Mouse (Mus musculus): ENCODE data around the gene Cnst.
A peak's percentile ranks its signal among the peaks of the same experiment; 100 is the strongest.
"Not testable (repeated sequence)": the region's sequence is repeated elsewhere in the genome, so short reads cannot be mapped to it uniquely, and the experiment has no call there.

The Cnst gene

DNA sequence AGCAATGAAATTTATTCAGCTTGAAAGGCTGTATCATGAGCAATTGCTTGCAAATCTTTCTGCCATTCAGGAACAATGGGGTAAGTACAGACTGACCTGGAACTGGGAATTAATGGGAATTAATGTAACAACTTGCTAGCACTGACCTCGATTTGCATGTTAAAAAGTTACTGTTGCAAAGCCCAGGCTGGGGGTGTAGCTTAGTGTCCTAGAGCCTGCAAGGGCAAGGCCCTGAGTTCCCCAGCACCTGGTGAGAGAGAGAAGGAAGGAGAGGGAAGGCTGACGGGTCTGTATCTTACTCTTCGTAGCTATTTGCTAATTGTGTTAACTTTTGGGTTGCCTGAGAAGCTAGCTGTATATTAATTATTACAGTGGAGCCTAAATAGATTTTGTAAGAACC is 58.4 kb downstream of the Cnst start:
- DNase-seq, result no peak

DNA sequence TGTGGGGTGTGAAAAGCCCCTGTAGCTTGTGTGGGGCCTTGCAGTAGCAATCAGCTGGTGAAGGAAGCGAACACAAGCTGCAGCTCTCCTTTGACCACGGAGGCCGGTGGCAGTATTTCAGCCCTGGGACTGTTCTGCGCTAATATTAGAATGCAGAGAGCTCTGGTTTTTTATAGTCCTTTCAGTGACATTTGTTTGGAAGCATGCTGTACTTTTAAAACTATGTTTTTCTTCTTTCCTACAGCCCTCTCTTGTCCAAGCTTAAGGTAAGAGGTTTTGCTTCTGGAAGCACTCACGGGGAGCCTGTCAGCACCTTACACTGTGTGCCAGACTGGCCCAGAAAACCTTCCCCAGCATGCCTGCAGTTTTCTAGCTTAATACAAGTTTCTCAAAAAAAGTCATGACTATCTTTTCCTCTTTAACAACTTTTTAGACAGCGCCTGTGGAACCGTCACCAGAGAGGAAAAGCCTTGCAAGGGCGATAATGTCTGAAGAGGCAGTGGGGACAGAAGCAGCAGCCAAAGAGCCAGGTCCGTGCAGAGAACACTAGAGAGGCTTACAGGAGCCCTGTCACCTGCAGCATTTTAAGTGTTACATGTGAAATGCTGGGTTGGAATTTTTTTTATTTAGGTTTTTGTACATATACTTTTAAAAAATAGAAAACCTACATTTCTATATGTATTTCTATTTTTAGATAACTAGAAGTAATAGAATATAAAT is 60.0 kb downstream of the Cnst start:
- no peak for DNase-seq

DNA sequence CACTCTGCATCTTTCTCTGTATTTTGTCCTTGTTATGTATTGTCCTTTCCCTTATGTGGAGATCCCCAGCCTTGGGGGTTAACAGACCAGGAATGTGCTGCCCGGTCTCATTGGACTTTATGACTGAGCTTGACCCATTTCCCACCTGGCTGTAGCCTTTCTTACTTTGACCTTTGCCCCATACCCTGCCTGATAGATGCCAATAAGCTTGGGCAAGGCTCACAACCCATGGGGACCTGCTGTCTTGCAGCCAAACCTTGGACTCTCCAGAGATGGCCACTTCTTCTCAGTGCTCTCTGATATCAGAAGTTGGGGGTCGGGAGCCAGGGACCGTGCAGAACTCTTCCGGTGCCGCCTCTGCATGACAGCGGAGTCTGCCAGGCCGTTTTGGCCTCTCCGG is 62.4 kb downstream of the Cnst start:
- DNase-seq, result no peak

DNA sequence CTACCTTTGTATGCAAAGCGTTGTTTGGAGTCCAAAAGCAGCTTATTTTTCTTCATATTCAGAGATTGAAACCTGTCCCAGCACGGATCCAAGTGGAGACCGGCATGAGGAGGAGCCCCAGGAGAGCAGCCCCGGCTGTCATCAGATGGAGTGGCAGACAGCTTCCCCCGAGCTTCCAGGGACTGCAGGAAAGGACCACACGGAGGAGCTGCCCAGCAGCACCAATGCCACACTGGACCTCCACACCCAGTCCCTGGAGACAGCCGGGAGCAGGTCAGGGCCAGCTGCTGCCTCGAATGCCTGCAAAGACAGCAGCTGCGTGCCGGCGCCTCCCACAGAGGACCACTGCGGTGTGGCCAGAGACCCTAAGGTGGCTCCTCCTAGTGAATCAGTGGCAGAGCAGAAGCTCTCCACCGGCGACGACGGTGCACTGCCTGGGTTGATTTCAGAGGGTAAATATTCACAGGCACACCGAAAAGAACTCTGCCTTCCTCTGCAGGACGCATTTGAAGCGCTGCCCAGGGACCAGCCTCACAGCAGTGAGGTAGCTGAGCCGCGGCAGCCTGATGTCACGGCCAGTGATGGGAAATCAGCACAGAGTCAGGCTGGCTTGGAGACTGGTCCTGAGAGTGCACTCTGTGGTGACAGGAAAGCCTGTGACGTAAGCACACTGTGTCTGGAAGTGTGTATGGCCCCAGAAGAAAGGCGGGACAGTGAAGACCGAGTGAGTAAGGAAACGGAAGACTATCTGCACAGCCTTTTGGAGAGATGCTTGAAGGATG is 63.7 kb downstream of the Cnst start:
- DNase-seq, result no peak

DNA sequence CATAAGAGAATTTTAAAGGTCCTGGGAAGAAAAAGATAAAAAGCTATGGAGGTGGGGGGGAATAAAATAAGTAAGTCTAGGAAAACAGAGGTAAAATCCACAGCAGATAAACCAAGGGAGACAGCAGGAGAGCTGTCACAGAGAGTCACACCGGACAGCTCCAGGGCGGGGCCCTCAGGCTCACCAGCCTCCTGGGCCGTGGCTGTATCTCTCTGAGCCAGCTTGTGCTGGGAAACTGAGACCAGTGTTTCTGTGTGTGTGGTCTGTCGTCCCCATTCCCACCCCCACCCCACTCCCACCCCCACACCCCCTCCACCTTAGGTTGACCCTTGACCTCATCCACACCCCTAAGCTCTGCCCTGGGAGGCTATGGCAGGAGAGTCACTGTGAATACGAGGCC is 65.0 kb downstream of the Cnst start:
- DNase-seq, result no peak

DNA sequence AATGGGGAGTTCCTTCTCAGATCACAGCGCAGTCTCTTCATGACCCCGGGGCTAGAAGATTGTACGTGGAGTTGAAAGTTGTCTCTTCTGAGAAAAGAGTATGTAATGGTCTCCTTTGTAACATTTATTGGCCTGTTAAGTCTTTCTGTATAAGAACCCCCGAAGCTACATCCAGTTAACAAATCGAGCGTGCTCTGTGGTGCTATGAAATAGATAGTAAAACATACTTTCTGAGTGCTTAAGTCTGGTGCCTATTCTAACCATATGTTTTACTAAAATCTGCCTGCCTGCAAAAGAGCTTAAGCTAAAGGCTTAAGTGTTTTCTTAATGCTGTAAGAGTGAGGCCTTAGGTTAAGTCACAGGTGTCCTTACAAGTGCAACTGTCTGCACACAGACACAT is 66.2 kb downstream of the Cnst start:
- DNase-seq, result no peak

DNA sequence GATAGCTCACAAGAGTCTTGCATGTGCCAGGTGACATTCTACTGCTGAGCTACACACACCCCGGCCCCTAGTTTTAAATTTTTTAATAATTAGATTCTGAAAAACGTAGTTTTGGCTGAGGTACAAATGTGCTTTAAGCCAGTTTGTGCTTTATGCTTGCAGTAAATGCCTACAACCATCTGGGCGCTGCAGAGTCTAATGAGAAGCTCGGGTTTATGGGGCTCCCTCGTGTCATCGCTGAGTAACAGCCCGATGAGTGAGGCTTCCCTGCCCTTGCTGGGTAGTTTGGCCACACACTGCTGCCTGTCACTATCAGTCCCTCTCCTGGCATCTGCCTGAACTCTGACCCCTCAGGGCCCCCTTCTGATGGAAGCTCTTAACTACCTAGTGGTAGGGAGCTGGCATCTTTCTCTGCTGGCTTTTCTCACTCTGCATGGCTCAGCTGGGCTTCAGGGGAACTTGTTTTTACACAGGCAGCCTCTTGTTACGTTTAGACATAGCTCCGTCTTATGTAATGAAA is 66.9 kb downstream of the Cnst start:
- peak; percentile 27 for DNase-seq

DNA sequence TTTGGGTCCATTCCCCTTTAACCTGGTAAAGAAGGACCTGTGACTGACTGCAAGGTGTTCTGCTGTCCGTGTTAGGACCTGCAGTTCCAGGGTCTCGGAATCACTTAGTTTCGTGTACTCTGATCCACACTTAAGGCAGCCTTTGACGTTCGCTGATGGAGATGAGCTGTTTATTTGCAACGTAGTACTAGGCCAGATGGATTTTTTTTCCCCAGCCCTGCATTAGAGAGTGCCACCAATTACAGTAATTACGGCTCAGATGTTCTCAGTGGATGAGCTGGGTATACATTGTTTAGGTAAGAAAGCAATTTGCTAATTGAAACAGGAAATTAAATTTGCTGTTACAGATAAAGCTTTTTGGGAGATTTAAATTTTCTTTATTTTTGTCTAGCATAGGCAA is 71.3 kb downstream of the Cnst start:
- no peak for DNase-seq

DNA sequence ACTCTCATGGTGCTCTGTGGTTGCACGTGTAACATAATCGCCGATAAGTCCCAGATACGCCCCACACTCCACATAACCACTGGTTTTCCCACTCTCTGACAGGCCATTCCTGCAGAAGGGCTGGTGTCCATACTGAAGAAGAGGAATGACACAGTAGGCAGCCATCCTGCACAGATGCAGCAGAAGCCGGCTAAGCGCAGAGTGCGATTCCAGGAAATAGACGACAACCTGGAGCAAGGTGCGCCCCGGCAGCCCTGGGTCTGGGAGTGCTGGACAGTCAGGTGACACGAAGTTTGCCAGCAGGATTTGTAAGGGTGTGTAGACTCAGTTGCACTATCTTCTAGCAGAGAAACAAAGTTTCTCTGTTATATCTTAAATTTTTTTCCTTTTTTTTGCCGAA is 76.5 kb downstream of the Cnst start:
- DNase-seq, result no peak

DNA sequence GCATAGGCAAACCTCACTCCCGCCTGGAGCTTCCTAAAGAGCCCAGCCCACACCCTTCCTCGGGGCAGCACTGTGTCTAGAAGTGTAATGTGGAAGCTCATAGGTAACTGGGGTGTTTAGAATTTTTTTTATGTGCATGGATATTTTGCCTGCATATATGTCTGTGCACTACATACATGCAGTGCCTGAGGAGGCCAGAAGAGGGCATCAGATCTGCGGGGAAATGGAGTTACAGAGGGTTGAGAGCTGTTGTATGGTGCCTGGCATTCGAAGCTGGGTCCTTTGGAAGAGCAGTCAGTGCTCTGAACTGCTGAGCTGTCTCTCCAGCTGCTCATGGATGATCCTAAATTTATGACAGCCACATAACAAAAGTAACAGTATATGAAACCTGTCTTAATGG is 77.5 kb downstream of the Cnst start:
- no peak for DNase-seq

DNA sequence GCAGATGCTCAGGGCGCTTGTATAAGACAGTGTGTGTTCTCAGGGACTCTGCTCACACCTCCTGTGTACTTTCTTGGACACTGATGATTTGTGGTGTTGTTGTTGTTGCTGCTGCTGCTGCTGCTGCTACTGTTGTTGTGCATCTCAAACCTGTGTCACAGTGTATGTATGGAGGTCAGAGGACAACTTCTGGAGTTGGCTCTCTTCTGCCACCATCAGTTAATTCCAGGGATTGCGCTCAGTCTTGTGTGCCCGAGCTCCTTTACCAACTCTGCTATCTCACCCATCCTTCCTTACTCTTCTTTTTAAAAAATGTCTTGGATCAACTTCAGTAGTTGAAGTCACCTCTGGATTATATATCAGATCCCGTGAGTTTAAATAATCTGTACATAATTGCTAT is 78.2 kb downstream of the Cnst start:
- DNase-seq, result no peak

DNA sequence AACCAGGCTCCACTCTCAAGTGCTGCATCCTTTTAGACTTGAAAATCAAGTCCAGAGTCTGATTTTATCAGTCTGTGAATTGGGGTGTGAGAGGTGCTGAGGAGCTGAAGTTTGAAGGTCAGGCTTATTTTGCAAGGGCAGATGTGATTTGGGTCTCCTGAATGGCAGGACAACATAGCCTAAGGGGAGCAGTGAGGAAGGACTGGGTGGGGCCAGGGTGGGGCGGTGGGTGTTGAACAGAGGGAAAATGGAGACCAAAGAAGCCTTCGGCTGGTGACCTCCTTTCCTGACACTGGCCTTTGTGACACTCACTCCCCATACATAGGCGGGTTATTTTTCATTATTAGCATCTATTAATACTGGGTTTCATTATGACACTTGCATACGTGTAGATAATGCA is 81.7 kb downstream of the Cnst start:
- DNase-seq, result no peak

DNA sequence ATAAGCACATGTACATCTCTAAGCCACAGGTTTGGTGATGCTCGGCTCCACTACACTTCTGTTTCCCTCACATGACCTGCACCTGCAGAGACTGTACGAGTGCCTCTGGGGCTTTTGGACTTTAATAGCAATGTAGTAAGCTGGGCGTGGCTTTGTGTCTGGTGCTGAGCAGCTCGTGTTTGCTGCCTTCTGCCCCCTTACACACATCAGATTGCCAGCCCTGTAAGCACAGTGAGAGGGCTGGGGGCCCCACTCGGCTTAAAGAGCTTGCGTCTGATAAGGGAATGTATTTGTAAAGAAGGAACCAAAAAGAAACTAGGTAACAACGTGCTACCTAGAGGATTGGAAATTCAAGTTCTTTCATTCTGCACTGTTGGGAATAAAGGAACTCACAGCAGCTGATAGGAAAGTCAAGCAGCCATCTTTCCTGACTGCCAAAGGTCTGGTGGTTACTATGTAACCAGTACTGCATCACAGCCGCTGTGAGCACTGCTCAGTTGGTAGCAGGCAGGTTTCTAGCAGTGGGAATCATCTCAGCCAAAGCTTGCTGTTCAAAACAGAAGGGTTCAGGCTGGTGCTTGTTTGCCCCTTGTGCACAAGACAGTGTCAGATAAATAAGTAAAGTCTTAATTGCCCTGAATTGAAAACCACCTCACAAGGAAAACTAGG is 82.4 kb downstream of the Cnst start:
- DNase-seq, result no peak

DNA sequence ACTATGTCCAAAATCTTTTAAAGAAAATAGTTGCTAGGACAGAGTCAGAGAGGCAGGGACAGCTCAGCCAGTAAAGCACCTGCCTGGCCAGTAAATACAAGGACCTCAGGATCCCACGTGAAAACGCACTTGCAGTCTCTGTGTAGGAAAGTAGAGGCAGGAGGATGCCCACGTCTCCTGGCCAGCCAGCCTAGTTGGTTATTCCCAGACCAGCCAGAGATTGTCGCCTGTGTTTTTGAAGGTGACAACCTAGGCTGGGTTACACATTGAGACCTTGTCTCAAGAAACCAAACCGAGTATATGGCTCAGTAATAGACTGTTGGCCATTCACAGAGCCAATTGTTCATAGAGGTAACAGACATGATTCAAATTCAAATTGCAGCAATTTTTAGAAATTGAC is 83.1 kb downstream of the Cnst start:
- DNase-seq, result no peak

DNA sequence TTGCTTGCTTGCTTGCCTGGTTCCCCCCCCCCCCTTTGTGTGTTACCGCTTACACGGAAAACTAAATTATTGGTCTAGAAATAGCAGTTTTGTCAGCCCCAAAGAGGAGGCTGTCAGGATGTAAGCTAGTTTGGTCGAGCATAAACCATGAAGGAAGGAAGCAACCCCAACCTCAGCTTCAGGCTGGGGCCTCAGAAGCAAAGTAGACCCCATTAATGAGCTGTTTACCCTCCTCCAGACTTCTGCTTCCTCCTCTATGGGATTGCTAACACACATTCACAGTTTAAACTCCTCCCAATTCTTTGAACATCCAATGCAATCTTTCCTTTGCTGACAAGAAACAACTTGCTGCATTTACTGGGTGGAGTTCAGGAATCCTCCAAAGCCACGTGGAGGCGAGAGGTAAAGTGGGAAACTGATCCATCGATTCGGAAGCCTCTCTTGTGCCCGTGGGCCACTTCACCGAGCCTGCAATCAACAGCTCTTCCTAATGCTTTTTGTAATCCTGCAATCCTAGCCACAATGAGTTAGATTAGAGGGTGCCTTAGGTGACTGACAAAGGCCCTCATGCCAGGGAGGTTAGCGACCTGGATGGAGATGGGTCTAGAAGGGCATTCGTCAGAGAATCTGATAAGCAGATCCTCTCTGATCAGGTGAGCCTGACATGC is 86.7 kb downstream of the Cnst start:
- no peak for DNase-seq

DNA sequence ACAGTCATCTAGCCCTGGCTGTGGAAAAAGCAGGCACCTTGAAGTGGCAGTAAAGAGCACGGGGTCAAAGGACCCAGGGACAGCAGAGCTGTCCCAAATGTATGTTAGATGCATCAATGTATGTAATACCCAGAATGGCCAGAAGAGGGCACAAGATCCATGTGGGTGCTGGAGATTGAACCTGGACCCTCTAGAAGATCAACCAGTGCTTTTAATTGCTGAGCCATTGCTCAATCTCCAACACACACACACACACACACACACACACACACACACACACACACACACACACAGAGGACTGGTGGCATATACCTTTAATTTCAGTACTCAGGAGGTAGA is 87.2 kb downstream of the Cnst start:
- DNase-seq, result no peak

DNA sequence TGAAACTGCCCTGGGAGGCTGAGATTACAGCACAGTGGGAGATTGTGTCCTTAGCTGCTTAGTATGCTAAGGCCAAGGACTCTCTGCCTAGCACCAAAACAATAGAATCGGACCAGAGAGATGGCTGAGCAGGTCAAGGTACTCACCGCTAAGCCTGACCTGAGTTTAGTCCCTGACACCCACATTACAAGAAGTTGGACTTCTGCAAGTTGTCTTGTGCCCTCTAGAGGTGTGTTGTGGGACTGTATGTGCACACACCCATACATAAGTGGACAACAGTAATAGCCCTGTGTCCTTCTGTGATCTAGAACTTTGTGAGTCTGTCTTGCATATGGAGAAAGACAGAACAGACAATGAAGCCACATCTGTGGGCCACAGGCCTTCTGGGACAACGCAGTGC is 88.0 kb downstream of the Cnst start:
- DNase-seq, result no peak

DNA sequence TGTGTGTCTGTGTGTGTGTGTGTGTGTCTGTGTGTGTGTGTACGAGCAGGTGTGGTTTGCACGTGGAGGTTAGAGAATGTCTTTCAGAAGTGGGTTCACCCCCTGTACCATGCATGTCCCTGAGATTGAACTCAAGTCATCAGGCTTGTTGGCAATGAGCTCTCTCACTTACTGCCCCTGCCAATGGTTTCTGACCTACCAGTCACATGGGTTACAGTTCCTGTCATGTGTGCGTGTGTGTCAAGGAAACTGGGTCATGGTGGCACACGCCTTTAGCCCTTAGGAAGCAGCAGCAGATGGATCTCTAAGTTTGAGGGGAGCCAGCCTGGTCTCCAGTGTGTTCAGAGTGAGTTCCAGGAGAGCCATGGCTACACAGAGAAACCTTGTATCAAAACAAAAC is 96.6 kb downstream of the Cnst start:
- DNase-seq, result no peak

DNA sequence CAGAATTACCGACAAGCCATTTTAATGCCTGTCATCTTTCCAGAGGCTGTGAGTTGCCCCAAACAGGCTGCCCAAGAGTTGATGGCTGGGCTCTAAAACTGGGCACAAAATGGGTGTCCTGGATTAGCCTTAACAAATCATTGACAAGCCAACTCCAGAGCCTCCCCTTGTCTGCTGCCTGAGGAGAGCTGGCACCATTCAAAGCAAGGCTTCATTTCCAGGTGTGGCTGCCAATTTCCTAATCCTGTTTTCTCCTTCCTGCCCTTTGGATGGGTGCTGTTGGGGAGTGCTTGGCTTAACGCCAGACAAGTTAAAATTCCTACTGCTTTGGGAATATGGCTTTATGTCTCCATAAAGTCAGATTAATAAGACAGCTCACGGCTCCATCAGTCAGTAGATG is 98.0 kb downstream of the Cnst start:
- DNase-seq, result no peak

DNA sequence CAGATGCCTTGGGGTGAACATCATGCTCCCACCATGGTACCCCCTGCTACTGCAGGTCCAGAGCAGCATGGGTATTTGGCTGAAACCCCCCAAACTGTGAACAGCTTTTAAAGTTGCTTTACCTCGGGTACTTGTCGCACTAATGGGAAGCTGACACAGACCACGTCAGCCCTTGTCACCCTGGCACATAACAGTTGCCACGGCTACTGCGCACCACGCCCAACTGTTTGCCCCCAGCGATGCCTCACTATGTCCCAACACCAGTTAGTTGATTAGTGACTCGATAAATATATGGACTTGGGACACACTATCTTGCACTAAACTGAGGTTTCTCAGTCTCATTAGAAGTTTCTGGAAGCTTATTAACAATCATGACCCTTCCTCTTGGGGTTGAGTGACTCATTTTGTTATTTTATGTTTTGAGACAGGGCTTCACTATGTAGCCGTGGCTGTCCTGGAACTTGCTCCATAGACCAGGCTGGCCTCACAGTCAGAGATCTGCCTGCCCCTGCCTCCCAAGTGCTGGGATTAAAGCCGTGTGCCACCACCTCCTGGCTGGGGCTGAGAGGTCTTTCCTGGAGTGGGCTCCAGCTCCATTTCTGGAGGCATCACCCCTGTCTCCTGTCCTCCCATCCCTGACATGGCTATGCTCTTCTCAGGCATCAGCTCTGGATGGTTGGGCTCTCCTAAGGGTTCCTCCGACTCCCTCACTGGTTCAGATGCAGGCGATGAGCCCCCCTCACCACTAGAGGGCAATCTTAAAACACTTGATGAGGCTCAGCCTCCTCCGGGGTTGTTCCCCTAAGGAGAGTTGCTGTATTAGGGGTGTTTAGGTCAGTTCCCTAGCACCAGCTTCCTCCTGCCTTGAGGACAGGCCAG is 99.2 kb downstream of the Cnst start:
- DNase-seq, result peak; percentile 84

DNA sequence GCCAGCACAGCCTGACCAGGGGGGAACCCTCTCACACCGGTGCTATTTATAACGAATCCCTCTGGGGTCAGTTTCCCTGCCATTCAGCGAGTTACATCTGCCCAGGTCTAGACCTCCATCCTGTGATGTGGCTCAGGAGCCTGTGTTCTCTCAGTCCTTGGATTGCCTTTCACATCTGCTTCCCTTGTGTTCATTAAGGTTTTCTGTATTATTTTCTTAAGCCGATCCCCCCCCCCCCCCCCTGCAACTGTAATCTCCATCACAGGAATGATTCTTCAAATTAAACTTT is 99.8 kb downstream of the Cnst start:
- DNase-seq, result no peak

DNA sequence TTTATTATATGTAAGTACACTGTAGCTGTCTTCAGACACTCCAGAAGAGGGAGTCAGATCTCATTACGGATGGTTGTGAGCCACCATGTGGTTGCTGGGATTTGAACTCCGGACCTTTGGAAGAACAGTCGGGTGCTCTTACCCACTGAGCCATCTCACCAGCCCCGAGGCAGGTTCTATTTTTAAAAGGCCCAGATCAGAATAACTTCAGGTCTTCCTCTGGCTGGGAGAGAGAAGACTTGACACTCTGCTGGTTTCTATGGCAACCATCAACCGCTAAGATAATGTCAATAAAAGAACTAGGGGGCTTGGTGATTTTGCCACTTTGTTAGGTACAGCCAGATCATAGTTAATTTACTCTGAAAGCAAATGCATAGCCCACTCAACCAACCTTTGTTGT is 102.5 kb downstream of the Cnst start:
- not testable (repeated sequence) for DNase-seq

DNA sequence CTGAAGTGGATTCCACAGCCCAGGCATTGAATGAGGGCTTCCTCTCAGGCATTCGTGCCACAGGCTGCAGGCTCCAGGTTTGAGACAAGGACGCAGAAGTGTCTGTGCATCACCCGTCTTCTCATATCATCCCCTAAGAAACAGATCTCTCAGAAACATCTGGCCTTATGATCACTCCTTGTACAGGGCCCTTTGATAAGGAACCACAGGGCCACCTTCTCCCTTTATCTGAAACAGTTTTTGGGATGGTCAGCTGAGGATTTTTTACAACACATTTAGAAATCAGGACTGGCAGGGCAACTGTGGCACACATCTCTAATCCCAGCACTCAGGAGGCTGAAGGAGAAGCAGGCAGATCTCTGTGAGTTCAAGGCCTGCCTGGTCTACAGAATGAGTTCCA is 103.2 kb downstream of the Cnst start:
- no peak for DNase-seq
